Mouse (Mus musculus) heart, postnatal 36 days (tissue): ENCODE data around the gene Phc2. TPM values are rescaled to one million over a fixed set of nuclear protein-coding genes. Genes with fewer than 3 reads are reported as not detected.

Experiments used
- DNase-seq, 2 experiments: peaks; one replicate each; pipeline ENCODE4 v3.0.0; 2021 to 2022
- intact Hi-C: fragments of 180-260 bp; cut with DNase I; formaldehyde crosslinking; loops from one replicate; pipeline ENCODE4 v1.15.1; 2025
- total RNA-seq, 2 experiments: library from RNA; stranded (reverse); gene quantifications; 2 replicates each; pipeline ENCODE4 v1.2.3; 2021

Gene Phc2
- total RNA-seq, 2 experiments from 2014 or later, result 32.2 to 45.7 TPM

- intact Hi-C loops, result no loop called here
- DNase-seq, result no peak
These were observed 115.3 kb downstream of the Phc2 start for GRCm38 (mm10) chr4:128769569-128770355.

DNA sequence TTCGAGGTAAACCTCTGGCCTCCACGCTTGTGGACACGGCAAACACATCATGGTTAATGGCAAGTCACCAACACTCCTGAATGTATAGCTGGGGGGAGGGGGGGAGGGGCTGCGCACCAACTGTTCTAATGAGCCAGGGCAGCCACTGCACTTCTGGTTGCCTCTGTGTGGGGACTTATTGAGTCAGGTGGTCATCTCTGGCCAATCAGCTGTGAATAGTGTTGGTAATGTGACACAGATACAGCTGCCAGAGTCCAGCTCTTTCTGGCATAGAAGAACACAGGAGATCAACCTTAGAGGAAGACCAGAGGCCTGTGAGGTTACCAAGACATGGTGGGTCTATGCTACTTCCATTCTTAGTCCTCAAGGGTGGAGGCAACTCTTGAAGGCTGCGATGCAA, 116.2 kb downstream of the Phc2 start:
- intact Hi-C loops, result no loop called here
- no peak for DNase-seq

- intact Hi-C loops, result no loop called here
- no peak for DNase-seq
These were observed 119.3 kb downstream of the Phc2 start for GRCm38 (mm10) chr4:128773820-128774219.

GRCm38 (mm10) chr4:128774467-128774866, 120.0 kb downstream of the Phc2 start:
- intact Hi-C loops, result no loop called here
- DNase-seq, result peak in 1 of 2 experiments; percentile 59

GRCm38 (mm10) chr4:128776568-128777289, 122.2 kb downstream of the Phc2 start:
- DNase-seq, result peak; percentile 79 to 89
- intact Hi-C loops, result loop anchor here (1.0 to 2.0 kb wide), 3 partner anchors 65 to 164 kb away; no protein-coding TSS in a partner anchor

DNA sequence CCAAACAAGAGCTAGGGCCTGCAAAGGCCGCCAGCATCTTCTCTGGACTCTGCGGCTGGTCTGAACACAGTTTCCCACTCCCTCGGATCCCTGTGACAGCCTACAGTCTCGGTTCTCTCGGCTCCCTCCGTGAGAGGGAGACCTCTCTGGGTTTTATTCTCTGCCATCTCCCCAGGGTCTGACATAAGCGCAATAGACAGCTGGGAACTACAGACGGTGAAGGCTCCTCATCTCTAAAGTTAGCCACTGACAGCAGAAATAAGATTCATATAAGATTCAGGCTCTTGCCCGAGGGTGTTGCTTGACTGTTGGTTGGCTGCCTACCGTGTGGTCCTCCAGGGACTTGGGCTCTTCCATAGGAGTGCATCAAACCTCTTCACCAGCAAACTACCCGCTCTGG, 123.1 kb downstream of the Phc2 start:
- intact Hi-C loops, result loop anchor here (2.0 kb wide), 2 partner anchors 81 to 165 kb away; no protein-coding TSS in a partner anchor
- DNase-seq, result no peak

DNA sequence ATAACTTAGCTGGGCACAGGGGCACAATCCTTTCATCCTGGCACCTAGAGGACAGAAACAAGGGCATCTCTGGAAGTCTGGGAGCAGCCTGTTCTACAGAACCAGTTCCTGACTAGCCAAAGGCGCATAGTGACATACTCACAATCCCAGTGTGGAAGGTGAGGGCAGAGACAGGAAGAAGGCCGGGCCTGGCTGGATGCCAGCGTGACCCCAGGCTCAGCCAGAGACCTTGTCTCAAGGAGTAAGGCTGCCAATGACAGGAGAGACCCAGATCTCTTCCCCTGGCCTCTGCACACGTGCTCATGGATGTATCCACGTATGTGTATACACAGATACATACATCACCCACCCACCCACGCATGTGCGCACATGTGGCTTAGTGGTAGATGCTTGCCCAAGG, 127.5 kb downstream of the Phc2 start:
- intact Hi-C loops, result no loop called here
- no peak for DNase-seq

- intact Hi-C loops, result no loop called here
- DNase-seq, result no peak
These were observed 128.1 kb downstream of the Phc2 start for GRCm38 (mm10) chr4:128782645-128783044.

DNA sequence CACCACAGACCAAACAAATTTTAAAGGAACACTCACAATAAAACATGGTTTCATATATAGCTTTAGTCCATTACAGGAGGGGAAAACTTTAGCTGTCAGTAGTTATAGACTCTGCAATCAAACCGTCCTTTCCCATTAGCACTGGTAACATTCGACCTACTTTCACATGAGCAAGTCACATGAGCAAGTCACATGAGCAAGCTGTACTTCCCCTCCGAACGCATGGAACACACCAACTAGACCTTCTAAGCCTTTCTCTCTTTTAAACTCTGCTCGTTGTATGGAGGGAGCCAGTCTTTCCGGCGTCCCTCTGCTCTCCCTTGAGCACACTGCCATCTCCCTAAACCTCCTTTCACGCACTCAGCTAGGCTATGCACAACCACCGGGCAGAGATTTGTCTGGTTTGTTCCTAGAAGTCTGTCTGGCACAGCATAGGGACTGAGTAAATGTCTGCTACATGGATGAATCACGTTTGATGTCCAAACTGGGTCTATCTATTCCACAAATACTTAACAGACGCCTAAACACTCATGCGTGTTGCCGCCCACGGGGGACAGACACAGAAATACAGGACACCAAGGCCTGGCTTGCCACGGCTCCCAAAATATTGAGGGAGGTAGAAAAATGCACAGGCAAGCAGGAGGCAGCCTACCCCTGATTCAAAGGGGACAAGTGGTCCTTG, 130.6 kb downstream of the Phc2 start:
- intact Hi-C loops, result no loop called here
- no peak for DNase-seq

GRCm38 (mm10) chr4:128785921-128786654, 131.6 kb downstream of the Phc2 start:
- DNase-seq, result no peak
- intact Hi-C loops, result no loop called here

GRCm38 (mm10) chr4:128787023-128787939, 132.8 kb downstream of the Phc2 start:
- intact Hi-C loops, result no loop called here

GRCm38 (mm10) chr4:128788108-128788507, 133.6 kb downstream of the Phc2 start:
- no peak for DNase-seq

More at GRCm38 (mm10) chr4:128787023-128787939, 132.8 kb downstream of the Phc2 start:
- no peak for DNase-seq

DNA sequence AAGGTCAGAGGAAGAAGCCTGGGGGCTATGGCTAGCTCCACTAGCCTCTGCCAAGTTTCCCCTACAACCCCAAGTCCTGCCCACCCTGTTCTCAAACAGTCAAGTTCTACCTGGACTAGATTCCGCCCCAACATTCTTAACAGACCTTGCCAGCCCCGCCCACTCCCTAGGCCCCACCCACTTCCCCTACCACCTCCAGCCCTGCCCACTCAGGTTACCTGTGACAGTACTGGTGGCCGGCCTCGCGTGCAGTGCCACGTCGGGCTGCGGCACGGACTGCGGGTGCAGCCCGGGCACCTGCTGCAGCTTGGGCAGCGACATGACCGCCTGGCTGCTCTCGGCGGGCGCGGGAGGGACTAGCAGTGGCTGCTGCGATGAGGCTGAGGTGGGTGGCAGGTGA, 135.1 kb downstream of the Phc2 start:
- intact Hi-C loops, result no loop called here
- no peak for DNase-seq

More at GRCm38 (mm10) chr4:128788108-128788507, 133.6 kb downstream of the Phc2 start:
- intact Hi-C loops, result no loop called here

DNA sequence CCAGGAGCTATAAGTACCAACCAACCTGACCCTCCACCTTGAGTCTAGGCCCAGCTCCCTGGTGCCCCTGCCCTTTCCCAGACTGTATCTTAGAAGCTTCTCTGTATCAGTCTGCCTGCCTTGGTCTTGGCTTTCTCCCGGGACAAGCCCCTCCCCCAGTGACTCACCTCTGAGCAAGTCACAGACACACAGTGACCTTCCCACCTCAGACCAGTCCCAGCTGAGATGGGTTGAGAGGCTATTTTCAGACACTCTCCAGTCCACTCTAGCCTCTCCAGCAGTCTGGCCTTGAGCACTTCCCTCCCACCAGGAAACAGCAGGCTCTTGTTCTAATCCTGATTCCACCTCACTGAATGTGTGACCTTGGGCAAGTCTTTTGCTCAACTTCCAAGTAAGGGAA, 139.2 kb downstream of the Phc2 start:
- intact Hi-C loops, result no loop called here
- no peak for DNase-seq

DNA sequence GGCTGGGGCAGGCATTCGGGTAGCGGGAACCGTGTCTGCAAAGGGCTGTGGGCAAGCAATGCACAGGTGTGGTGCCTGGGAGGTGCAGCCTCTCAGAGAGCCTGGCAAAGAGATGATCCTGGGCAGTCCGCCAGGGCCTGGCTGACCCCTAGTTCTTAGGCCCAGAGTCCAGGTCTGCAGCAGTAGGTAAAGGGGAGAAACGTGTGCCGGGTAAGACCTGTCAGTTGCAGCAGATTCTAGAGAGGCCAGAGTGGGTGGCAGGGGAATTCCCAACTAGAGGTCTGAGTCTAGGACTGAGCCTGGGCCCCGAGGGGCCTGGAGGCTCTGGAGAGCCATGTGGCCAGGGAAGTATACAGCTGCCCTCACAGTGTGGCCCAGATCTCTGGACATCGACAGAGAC, 139.7 kb downstream of the Phc2 start:
- no peak for DNase-seq
- intact Hi-C loops, result no loop called here

DNA sequence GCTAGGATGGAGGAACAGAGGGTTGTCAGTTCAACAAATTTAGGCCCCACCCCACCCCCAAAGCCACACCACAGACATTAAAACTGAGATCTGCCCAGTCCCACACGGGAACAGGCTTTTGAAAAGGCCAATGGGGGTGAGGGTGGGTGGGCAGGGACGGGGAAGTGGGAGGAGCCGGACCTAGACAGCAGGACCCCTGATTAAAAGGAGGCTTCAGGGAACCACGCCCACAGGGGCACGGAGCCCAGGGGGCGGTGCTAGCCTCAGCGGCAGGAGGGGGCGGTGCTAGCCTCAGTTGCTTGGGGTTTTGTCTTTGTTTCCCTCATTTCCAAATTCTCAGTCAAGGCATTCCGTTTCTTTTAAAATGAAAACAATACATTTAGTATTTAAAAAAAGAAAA, 141.1 kb downstream of the Phc2 start:
- DNase-seq, result no peak
- intact Hi-C loops, result no loop called here

GRCm38 (mm10) chr4:128796788-128797187, 142.3 kb downstream of the Phc2 start:
- intact Hi-C loops, result no loop called here
- no peak for DNase-seq

GRCm38 (mm10) chr4:128801675-128802465, 147.4 kb downstream of the Phc2 start:
- intact Hi-C loops, result no loop called here
- no peak for DNase-seq
